Mouse (Mus musculus) activated CD4-positive, CD25-positive, alpha-beta regulatory T cell, adult 4 months (primary cell): ENCODE data around the gene Coa3. TPM values are rescaled to one million over a fixed set of nuclear protein-coding genes. Genes with fewer than 3 reads are reported as not detected.

ENCODE experiments used
- ATAC-seq: one replicate; pipeline ENCODE4 v1.8.0; 2017
- polyA plus RNA-seq, 2 experiments: library from polyadenylated mRNA; unstranded; fragments of 100-300 nt; shearing (Covaris generic); gene quantifications; one replicate each; pipeline ENCODE4 v1.2.1; 2017

The Coa3 gene
- polyA plus RNA-seq, 2 experiments from 2014 or later, result 109 to 144 TPM

DNA sequence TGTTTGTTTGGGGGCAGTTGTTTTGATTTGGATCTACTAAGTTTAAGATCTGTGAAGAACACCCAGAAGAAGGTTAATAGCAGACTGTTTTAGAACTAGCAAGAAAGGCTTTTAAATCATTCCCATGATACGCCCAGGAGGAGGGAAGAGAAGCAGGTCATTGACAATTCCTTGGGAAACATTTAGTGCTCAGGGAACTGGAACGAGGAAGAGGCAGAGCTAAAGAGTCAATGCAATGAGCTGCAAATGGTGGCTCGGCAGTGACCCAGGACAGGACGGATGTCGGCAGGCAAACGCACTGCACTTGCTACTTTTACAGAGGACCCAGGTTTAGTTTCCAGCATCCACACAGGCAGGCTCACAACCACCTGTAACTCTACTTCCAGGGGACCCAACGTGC, 1.9 kb upstream of the Coa3 start:
- ATAC-seq, result no peak

- peak; percentile 11 for ATAC-seq
Observed at GRCm38 (mm10) chr11:101279193-101279569, 267 bp upstream of the Coa3 start.

DNA sequence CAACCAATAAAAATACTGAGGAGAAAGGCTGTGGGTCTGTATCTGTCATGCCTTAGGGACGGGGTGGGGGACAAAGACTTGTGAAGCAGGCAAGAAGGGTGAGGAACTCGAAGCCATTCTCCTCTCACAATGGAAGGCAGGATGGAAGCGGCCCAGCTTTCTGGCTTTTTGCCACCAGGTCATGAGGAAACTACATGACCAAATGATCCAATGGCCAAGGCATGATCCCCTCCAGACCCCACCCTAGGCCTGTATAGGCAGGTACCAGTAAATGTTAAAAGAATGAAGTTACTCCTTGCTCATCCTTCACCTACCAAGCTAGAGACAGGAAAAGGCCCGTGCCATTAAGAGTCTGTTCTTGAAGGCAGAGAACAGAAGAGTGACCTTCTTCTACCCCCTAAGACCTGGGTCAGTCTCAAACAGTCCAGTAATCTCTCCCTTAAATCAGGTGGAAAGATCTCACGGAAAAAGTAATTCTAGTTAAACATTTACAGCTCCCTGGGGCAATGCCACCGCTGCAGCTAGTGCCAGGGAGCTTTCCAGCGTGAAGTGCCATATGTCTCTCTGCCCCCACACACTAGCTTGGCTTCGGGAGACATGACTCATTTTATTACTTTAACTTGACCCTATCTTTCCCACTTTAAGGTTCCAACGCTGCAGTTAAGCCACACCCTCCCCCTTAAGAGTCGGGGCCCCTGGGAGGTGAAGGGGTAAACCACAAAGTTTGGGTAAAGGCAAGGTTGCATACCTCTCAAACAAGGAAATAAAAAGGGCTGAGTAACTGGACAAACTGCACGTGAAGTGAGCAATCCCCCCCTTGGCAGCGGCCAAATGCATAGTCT, 1.3 kb downstream of the Coa3 start:
- no peak for ATAC-seq

GRCm38 (mm10) chr11:101276319-101277070, 2.4 kb downstream of the Coa3 start:
- ATAC-seq, result no peak

GRCm38 (mm10) chr11:101275309-101275708, 3.6 kb downstream of the Coa3 start:
- ATAC-seq, result no peak

DNA sequence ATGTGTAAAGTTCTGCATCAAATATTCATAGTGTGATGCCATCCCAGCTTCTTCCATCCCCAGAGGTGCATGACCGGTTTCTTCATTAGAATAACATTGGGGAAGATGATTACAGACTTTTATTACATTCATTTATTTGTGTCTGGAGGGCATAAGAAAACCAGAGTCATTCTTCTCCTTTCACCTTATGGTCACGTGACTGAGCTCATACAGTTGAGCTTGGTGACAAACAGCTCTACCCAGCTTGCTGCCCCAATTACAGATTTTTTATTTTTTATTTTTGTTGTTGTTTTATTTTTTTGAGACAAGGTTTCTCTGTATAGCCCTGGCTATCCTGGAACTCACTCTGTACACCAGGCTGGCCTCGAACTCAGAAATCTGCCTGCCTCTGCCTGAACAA, 6.5 kb downstream of the Coa3 start:
- no peak for ATAC-seq

- ATAC-seq, result no peak
Observed at GRCm38 (mm10) chr11:101269577-101270116, 9.3 kb downstream of the Coa3 start.

- no peak for ATAC-seq
Observed at GRCm38 (mm10) chr11:101265906-101266305, 13.0 kb downstream of the Coa3 start.

GRCm38 (mm10) chr11:101264954-101265471, 13.9 kb downstream of the Coa3 start:
- no peak for ATAC-seq

DNA sequence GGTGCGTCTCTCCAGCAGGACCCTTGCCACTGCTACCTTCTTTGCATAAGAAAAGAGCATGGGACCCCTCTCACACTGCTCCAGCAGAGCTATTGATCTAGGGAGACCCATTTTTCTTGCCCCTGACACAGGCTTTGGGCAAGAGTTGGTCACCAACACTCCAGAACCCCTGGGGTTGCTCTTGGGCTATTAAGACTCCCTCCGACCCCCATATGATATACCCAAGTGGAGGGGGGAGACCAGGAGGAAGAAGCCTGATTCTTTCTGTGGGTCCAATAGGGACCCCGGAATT, 15.0 kb downstream of the Coa3 start:
- ATAC-seq, result no peak

- ATAC-seq, result no peak
Observed at GRCm38 (mm10) chr11:101263138-101263988, 15.6 kb downstream of the Coa3 start.

- ATAC-seq, result no peak
Observed at GRCm38 (mm10) chr11:101262272-101262967, 16.5 kb downstream of the Coa3 start.

DNA sequence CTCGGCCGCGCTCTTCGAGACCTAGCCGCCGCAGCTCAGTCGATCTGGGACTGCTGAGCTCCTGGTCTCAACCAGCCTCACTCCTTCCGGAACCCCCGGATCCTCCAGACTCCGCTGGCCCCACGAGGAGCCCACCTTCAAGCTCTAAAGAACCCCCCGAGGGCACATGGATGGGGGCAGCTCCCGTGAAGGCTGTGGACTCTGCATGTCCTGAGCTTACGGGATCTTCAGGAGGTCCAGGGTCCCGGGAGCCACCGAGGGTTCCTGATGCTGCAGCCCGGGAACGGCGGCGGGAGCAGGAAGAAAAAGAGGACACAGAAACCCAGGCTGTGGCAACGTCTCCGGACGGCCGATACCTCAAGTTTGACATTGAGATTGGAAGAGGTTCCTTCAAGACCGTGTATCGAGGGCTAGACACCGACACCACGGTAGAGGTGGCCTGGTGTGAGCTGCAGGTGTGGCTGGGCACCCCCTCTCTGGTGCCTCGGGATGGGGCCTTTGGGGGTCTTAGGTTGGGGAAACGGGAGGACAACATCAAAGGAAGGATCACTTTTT, 18.0 kb downstream of the Coa3 start:
- no peak for ATAC-seq

DNA sequence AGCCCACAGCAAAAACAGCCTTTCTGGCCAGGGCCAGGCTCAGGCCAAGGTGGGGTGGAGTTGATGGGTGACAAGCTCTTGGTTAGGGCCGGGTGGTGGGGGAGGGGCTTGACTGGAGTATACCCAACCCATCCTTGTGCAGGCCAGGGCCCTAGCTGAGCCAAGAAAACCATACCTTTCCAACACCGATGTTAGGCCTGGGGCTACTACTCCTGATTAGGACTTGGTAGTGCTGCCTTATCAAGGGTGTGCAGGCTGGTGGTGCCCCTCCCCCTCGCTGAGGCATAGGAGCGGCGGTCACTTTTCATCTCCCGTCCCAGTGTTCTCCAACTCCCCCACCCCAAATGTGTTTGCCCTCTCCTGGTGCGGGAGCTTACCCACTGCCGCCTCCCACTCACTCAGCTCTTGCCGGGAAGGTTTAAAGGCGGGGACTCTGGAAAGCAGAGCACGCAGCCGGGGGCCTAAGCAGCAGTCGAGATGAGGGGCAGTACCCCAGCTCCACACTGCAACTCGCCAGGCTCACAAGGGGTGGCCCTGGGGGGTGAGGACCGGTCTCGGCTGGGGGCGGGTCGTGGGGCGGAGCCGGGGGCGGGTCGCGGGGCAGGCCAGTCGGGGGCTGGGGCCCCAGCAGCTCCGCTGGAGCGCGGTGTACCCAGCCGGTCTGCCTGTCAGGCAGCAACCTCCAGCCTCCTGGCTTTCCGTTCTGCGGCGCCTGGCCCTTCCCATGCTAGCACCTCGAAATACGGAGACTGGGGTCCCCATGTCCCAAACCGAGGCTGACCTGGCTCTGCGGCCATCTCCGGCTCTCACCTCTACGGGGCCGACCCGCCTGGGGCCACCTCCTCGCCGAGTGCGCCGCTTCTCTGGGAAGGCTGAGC, 18.7 kb downstream of the Coa3 start, which contains the start of gene Wnk4:
Gene Wnk4 (plus strand): TSS at position 620 of the 878 bp plus-strand sequence.
- ATAC-seq, result no peak

GRCm38 (mm10) chr11:101259261-101259712, 19.6 kb downstream of the Coa3 start:
- ATAC-seq, result no peak

DNA sequence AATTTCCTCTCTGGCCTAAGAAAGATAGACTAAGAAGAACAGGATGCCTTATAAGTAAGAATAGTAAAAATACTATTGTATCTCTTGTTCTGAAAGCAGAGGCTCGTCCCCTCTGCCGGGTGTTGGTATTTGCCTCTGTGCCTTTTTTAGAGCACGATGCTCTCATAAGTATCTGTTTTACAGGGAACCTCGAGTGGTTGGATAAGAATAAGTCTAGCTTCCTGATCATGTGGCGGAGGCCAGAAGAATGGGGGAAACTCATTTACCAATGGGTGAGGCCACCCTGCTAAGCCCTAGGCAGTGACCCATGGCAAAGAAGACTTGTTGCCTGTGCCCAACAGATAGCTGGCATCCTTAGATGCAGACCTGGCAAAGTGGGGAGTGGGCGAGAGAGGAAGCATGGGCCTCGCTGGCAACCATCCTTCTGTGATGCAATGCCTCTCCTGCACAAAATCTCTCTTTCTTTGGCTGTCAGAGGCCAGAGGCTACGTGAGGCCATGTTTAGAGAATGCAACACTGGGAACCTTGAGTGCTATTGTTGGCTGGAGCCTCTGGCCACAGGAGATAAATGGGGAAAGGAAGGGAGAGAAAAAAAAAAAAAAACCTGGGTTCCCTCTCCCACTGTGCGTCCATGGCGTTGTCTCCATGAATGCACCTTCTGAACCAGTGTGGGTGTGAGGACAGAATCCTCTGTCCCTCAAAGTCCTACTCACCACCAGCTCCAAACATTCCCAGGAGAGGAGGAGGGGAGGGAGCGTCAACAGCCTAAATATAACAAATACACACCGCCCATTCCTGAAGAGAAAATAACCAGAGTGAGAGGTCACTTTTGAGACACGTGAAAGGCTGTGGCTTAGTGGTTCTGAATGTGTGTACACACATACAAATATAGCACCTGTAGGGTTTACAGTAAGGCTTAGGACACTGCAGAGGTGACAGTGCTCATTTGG, 22.8 kb downstream of the Coa3 start:
- no peak for ATAC-seq

- ATAC-seq, result peak; percentile 92
Observed at GRCm38 (mm10) chr11:101253613-101254389, 25.1 kb downstream of the Coa3 start, which contains the start of gene Vps25. Vps25 (plus strand) TSS chr11:101253707.

DNA sequence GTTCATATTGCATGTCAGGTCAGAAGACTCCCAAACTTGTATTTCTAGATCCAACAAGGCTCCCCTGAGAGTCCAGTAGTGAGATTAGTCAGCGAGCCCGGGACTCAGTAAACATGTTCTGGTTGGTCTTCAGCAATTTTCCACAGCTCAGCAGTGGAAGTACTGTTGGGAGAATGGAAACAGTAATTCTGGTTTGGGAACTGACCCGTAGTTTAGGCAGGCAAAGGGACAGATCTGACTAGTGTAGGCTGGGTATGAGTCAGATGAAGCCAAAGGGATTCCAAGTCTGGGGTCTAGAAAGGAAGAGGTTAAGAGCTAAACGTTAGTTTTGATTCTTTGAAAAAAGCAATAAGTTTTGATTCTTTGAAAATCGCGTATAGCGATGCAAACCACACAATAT, 26.0 kb downstream of the Coa3 start:
- ATAC-seq, result peak; percentile 30
